Mouse (Mus musculus) liver, postnatal 0 days (tissue): ENCODE results near the gene Masp1.

Experiments
- CTCF ChIP-seq: sonication (generic); IDR thresholded peaks from 2 replicates; pipeline ENCODE4 v1.5.1; 2016; ENCODE audit warnings: antibody characterized with exemption, low read depth
- EP300 ChIP-seq: IDR thresholded peaks from 2 replicates; pipeline ENCODE4 v1.6.1; 2016; ENCODE audit warnings: antibody characterized with exemption, low read depth, mild to moderate bottlenecking

DNA sequence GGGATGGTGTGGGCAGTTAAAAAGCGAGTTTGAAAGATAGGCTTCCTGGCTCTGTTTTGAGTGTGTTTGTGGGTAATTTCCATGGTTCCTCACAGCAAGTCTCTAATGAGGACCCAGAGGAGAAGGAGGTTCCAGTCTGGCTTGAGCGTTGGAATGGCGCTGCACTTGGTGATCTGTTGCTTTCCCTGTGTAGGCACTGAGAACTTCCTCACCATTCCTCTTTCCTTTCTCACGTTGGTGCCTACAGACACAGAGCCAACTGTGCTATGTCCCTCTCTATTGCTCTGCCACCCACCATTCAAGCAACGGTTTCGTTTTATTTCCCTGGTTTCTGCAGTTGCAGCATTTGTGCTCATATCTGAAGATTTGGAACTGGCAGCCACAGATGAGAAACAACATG lies 107.7 kb downstream of the Masp1 start:
- TF ChIP-seq CTCF (no peak), EP300 (no peak)
